Mouse (Mus musculus) lung, postnatal 0 days (tissue): ENCODE data around the gene Lats1.

Experiments used
- CTCF ChIP-seq: IDR thresholded peaks from 2 replicates; pipeline ENCODE4 v1.5.1; 2016; ENCODE audit warnings: antibody characterized with exemption, mild to moderate bottlenecking
- EP300 ChIP-seq: IDR thresholded peaks from 2 replicates; pipeline ENCODE4 v1.6.1; 2016; ENCODE audit warnings: antibody characterized with exemption, mild to moderate bottlenecking, control low read depth

GRCm38 (mm10) chr10:7662471-7663141 is 18.4 kb upstream of the Lats1 start:
- TF ChIP-seq CTCF (peak; percentile 21; the same call in 1 of the 2 replicates), EP300 (no peak)
